Mouse (Mus musculus): ENCODE measurements around the gene Hilpda. TPM values are rescaled to one million over a fixed set of nuclear protein-coding genes. Genes with fewer than 3 reads are reported as not detected.

Gene Hilpda
- polyA plus RNA-seq, 1 experiment from 2014 or later, result 34.9 TPM

DNA sequence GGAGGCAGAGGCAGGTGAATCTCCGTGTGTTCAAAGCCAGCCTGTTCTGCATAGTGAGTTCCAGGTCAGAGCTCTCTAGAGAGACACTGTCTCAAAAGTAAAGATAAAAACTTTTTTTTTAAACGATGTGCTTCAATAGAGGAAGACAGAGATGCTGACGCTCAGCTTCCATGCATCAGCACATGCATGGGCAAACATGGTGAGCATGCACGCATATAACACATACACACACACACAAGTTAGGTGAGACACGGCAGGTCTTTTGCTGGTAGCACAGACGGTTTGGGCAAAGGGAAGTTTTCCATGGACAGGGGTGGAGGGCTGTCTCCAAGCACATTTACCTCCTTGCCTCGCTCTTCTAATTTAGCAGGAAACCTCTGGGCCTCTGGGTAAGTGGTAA, 49.9 kb downstream of the Hilpda start:
- no peak overlapping the region for H3K9ac ChIP-seq (replicated peaks; ENCODE audit: low read length)
- ATAC-seq (ENCODE audit: low FRiP score, low TSS enrichment), result no peak
- no peaks in the 10 kb centered on the region for H3K27me3 ChIP-seq (ENCODE audit: insufficient read depth, low read length)
- WGBS, result 91% methylated on average over 7 of the region's 7 CpGs
- H3K27ac ChIP-seq (ENCODE audit: low read length), result no peak overlapping the region
- no peak overlapping the region for H3K4me3 ChIP-seq (ENCODE audit: low read length)
- peaks cover 14% of the 10 kb centered on the region for H3K4me1 ChIP-seq (ENCODE audit: insufficient read depth, low read length)
- no peaks in the 10 kb centered on the region for H3K9me3 ChIP-seq (ENCODE audit: low read length)
- H3K36me3 ChIP-seq (ENCODE audit: insufficient read depth, low read length), result no peaks in the 10 kb centered on the region
- H3K4me2 ChIP-seq (replicated peaks; ENCODE audit: low read depth, low read length), result no peak overlapping the region

DNA sequence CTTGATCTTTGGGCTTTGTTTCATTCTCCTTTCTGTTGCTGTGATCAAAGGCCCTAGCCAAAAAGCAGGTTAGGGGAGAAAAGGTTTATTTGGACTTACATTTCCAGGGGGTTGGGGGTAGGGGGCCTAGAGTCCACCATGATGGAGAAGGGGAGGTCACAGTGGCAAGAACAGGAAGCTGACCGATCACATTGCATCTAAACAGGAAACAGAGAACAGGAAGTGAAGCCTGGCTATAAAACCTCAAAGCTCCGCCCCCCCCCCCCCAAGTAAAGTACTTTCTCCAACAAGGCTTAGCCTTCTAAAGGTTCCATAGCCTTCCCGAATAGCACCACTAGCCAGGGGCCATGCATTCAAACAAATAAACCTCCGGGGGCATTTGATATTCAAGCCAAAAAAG, 50.4 kb downstream of the Hilpda start:
- Histone ChIP-seq H3K4me2 (replicated peaks; ENCODE audit: low read depth, low read length) (no peak overlapping the region), H3K9ac (replicated peaks; ENCODE audit: low read length) (no peak overlapping the region), H3K27ac (ENCODE audit: low read length) (no peak overlapping the region), H3K27me3 (ENCODE audit: insufficient read depth, low read length) (no peaks in the 10 kb centered on the region), H3K36me3 (ENCODE audit: insufficient read depth, low read length) (no peaks in the 10 kb centered on the region), H3K4me1 (ENCODE audit: insufficient read depth, low read length) (peaks cover 12% of the 10 kb centered on the region), H3K4me3 (ENCODE audit: low read length) (no peak overlapping the region), H3K9me3 (ENCODE audit: low read length) (no peaks in the 10 kb centered on the region)
- ATAC-seq (ENCODE audit: low FRiP score, low TSS enrichment), result no peak
- 76% methylated on average over 4 of the region's 4 CpGs for WGBS

Other genes starting within 250 kb of the Hilpda start
- not detected in 2 replicates for gene Lep, start 212.3 kb upstream of the Hilpda start, polyA plus RNA-seq (2015; fragmentation: Nextera tagmentation; extraction: Ambion mirVana)
- gene Rbm28, start 107.5 kb upstream of the Hilpda start, polyA plus RNA-seq (2015; fragmentation: Nextera tagmentation; extraction: Ambion mirVana), result 45.9 and 53.6 TPM in 2 replicates
- 0.71 and 1.1 TPM in 2 replicates for gene Prrt4, start 92.9 kb upstream of the Hilpda start, polyA plus RNA-seq (2015; fragmentation: Nextera tagmentation; extraction: Ambion mirVana)
- 49.1 and 50.3 TPM in 2 replicates for gene Impdh1, start 56.1 kb upstream of the Hilpda start, polyA plus RNA-seq (2015; fragmentation: Nextera tagmentation; extraction: Ambion mirVana)
- gene Fam71f2, start 7.1 kb downstream of the Hilpda start, polyA plus RNA-seq (2015; fragmentation: Nextera tagmentation; extraction: Ambion mirVana), result 0.26 and 0.39 TPM in 2 replicates
- gene Fam71f1, start 46.7 kb downstream of the Hilpda start, polyA plus RNA-seq (2015; fragmentation: Nextera tagmentation; extraction: Ambion mirVana), result 0.12 and 0.26 TPM in 2 replicates
- gene Calu, start 75.6 kb downstream of the Hilpda start, polyA plus RNA-seq (2015; fragmentation: Nextera tagmentation; extraction: Ambion mirVana), result 420 and 457 TPM in 2 replicates
- 0.44 and 0.79 TPM in 2 replicates for gene Opn1sw, start 116.0 kb downstream of the Hilpda start, polyA plus RNA-seq (2015; fragmentation: Nextera tagmentation; extraction: Ambion mirVana)
- gene Ccdc136, start 123.8 kb downstream of the Hilpda start, polyA plus RNA-seq (2015; fragmentation: Nextera tagmentation; extraction: Ambion mirVana), result 20.2 and 23.3 TPM in 2 replicates
- 7.9 and 8.0 TPM in 2 replicates for gene Flnc, start 160.8 kb downstream of the Hilpda start, polyA plus RNA-seq (2015; fragmentation: Nextera tagmentation; extraction: Ambion mirVana)
- gene Atp6v1f, start 195.2 kb downstream of the Hilpda start, polyA plus RNA-seq (2015; fragmentation: Nextera tagmentation; extraction: Ambion mirVana), result 302 and 320 TPM in 2 replicates
- gene Atp6v1fnb, start 198.9 kb downstream of the Hilpda start, polyA plus RNA-seq (2015; fragmentation: Nextera tagmentation; extraction: Ambion mirVana), result 0.30 and 0.37 TPM in 2 replicates
- 34.5 and 36.3 TPM in 2 replicates for gene Kcp, start 235.5 kb downstream of the Hilpda start, polyA plus RNA-seq (2015; fragmentation: Nextera tagmentation; extraction: Ambion mirVana)

All from kidney, embryonic 16.5 days (tissue).